Mouse (Mus musculus) heart, embryonic 13.5 days (tissue): ENCODE results near the gene Stk11. TPM values are rescaled to one million over a fixed set of nuclear protein-coding genes. Genes with fewer than 3 reads are reported as not detected.

Source experiments
- ATAC-seq: fragments of 200-750 bp; cut with Nextera tagmentation; 2 replicates; pipeline ENCODE4 v1.8.0; 2017; ENCODE audit warnings: moderate TSS enrichment; ENCODE audit not compliant: insufficient number of reproducible peaks, low FRiP score, low TSS enrichment; ENCODE audit errors: extremely low read depth
- H3K27ac ChIP-seq: fragments of 300-500 bp; sonication (generic); replicated peaks from 2 replicates; pipeline ENCODE4 v1.5.1; 2015; ENCODE audit warnings: moderate library complexity, mild to moderate bottlenecking, inconsistent platforms
- H3K27me3 ChIP-seq: fragments of 300-500 bp; sonication (generic); replicated peaks from 2 replicates; pipeline ENCODE4 v1.6.1; 2015; ENCODE audit warnings: mild to moderate bottlenecking, inconsistent platforms
- H3K36me3 ChIP-seq: fragments of 300-500 bp; sonication (generic); 2 replicates; pipeline ENCODE4 v1.6.1; 2015; ENCODE audit warnings: mild to moderate bottlenecking, inconsistent platforms
- H3K4me1 ChIP-seq: fragments of 300-500 bp; sonication (generic); 2 replicates; pipeline ENCODE4 v1.6.1; 2015; ENCODE audit warnings: inconsistent platforms
- H3K4me2 ChIP-seq: fragments of 300-500 bp; sonication (generic); 2 replicates; pipeline ENCODE4 v1.6.1; 2015; ENCODE audit warnings: inconsistent platforms, mild to moderate bottlenecking, moderate library complexity
- H3K4me3 ChIP-seq: fragments of 300-500 bp; sonication (generic); 2 replicates; pipeline ENCODE4 v1.5.1; 2015; ENCODE audit warnings: moderate library complexity, mild to moderate bottlenecking, inconsistent platforms
- H3K9ac ChIP-seq: fragments of 300-500 bp; sonication (generic); 2 replicates; pipeline ENCODE4 v1.6.1; 2015; ENCODE audit warnings: inconsistent platforms, mild to moderate bottlenecking, moderate library complexity
- H3K9me3 ChIP-seq: fragments of 300-500 bp; sonication (generic); 2 replicates; pipeline ENCODE4 v1.6.1; 2016; ENCODE audit warnings: inconsistent platforms
- WGBS: fragments of 180-500 bp; shearing (Covaris S2); methylation state at CpG from one replicate; pipeline ENCODE4 v1.1.7; 2015; ENCODE audit warnings: mixed read lengths; 5-methylcytosine and 5-hydroxymethylcytosine counted together
- polyA plus RNA-seq: library from polyadenylated mRNA; unstranded; fragments of >200 nt; fragmentation: Nextera tagmentation; extraction: Ambion mirVana; gene quantifications from 2 replicates; pipeline ENCODE4 v1.2.1, GENCODE M21; 2015

The Stk11 gene
- polyA plus RNA-seq, 1 experiment from 2014 or later = 13.0 TPM

DNA sequence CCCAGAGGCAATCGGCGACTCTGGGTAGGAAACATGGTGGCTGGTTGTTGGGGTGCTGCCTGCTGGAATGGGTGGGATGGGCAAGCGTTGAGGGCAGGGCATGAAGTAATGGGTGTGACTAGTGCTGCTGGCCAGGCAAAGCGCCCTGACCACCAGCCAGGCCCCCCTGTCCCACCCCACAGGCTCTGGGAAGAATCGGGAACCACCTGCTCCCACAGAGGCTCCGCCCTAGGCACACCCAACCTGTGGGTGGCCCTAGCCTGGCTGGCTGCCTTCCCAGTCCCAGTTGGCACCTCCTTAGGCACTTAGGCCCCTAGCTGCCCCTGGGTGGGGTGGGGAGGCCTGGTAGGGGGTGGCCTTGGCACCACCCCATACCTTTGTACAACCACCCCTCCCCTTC lies 30.3 kb downstream of the Stk11 start:
- Histone ChIP-seq H3K27me3 (no peaks in the 10 kb centered on the region), H3K4me2 (peak overlapping the region; percentile 93), H3K36me3 (peaks cover 49% of the 10 kb centered on the region), H3K4me3 (peak overlapping the region; percentile 6; the same call in 1 of the 2 replicates), H3K9ac (peak overlapping the region; percentile 100), H3K4me1 (peaks cover 64% of the 10 kb centered on the region), H3K9me3 (no peaks in the 10 kb centered on the region), H3K27ac (peak overlapping the region; percentile 99)
- ATAC-seq = no peak
- 83% methylated on average over 6 of the region's 6 CpGs for WGBS

DNA sequence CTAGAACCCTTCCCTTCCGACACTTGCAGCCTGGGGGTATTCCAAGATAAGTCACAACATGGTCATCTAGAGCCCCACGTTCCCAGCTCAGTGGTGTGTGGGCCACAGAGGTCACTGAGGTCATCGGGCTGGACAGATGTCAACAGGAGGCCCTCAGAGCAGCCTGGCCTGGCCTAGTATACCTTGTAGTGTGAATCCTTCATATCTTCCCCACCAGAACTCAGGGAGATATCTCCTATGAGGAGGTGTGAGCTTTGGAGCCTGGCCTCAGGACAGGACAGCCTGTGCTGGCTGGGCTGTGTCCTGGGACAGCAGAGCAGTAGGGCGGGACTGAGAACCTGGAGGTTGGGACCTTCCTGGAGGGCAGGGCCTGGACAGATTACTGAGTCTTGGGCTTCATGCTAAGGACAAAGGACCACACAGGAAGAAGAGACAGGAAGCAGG lies 31.0 kb downstream of the Stk11 start:
- Histone ChIP-seq H3K9me3 (no peaks in the 10 kb centered on the region), H3K4me2 (peak overlapping the region; percentile 93), H3K4me3 (peak overlapping the region; percentile 95; the same call in 1 of the 2 replicates), H3K9ac (peak overlapping the region; percentile 100), H3K27ac (peak overlapping the region; percentile 99), H3K36me3 (peaks cover 56% of the 10 kb centered on the region), H3K4me1 (peaks cover 59% of the 10 kb centered on the region), H3K27me3 (no peaks in the 10 kb centered on the region)
- ATAC-seq = no peak
- WGBS = 48% methylated on average over 4 of the region's 4 CpGs

DNA sequence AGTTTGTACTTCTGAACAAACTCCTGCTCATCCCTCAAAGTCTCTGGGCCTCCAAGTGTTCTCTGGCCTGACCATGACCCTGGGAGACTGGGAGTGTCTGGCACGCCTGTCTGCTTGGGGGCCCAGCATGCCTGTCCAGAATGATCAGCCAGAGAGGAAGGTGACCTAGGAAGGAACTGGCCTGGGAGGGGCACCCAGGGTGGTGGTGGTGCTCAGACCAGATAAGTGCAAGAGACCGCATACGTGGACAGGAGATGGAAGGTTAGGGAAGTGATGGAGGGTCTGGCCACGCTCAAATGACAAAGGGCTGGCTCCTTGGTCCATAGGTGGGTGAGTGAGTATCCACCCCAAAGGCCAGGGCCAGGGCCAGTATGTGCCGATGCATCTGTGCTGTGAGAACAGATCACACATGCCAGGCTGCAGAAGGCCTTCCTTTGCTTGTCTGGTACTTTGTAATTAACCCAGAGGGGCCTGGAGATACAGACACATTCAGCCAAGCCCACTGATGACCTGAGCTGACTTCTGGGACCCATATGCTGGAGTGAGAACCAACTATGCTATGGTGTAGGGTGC lies 31.6 kb downstream of the Stk11 start:
- no peaks in the 10 kb centered on the region for H3K27me3 ChIP-seq
- H3K4me1 ChIP-seq = peaks cover 62% of the 10 kb centered on the region
- H3K9me3 ChIP-seq = no peaks in the 10 kb centered on the region
- H3K9ac ChIP-seq = peak overlapping the region; percentile 100
- 46% methylated on average over 5 of the region's 5 CpGs for WGBS
- ATAC-seq = no peak
- peak overlapping the region; percentile 99 for H3K27ac ChIP-seq
- H3K4me3 ChIP-seq = peak overlapping the region; percentile 95
- peak overlapping the region; percentile 93 for H3K4me2 ChIP-seq
- peaks cover 63% of the 10 kb centered on the region for H3K36me3 ChIP-seq

DNA sequence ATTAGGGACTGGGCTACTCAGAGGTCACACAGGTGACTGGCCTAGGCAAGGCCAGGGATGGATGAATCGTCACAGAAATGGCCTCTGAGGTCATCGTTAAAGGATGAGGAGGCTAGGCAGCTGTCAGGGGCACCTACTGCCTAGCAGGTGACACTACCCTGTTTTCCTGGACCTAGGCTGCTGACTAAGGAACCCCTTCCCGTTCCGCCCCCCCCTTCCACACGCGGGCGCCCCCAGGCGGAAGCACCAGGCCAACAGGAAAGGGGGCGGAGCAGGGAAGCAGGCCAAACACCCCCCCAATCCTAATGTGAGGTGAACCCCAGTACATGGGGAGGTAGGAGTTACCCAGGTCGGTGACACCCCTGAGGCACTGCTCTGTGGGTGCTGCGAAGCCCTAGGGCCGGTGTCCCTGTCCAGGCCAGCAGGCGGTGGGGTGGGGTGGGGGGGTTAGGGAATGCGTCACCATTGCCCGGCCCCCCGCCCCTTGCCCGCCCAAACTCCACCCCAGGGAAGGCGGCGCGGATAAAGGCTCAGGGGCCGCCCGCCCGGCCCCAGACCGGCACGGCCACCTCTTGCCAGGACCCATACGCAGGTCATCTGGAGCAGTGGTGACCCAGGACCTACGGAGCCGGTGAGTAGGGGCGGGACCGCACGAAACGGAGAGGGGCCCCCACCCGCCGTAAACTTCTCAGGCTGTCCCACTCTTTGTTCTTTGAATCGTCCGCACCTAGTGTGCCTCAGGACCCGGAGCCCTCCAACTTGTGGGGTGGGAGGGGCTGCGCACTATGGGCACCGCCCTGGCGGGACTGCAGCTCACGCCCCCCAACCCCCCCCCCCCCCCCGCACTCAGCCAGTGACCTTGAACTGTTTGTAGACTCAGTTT lies 32.4 kb downstream of the Stk11 start, which contains the start of gene Midn:
Midn (plus strand) TSS at position 554 of the 883 bp plus-strand sequence.
- peak within 1 kb of the TSS; percentile 93 for H3K4me2 ChIP-seq
- peak within 1 kb of the TSS; percentile 99 for H3K27ac ChIP-seq
- H3K36me3 ChIP-seq = peaks cover 70% of the 10 kb centered on the region
- under 1% methylated on average over 41 of the region's 42 CpGs for WGBS
- H3K4me3 ChIP-seq = peak within 1 kb of the TSS; percentile 95
- no peaks in the 10 kb centered on the region for H3K9me3 ChIP-seq
- no peaks in the 10 kb centered on the region for H3K27me3 ChIP-seq
- ATAC-seq = peak; percentile 49
- peak within 1 kb of the TSS; percentile 100 for H3K9ac ChIP-seq
- peaks cover 66% of the 10 kb centered on the region for H3K4me1 ChIP-seq

DNA sequence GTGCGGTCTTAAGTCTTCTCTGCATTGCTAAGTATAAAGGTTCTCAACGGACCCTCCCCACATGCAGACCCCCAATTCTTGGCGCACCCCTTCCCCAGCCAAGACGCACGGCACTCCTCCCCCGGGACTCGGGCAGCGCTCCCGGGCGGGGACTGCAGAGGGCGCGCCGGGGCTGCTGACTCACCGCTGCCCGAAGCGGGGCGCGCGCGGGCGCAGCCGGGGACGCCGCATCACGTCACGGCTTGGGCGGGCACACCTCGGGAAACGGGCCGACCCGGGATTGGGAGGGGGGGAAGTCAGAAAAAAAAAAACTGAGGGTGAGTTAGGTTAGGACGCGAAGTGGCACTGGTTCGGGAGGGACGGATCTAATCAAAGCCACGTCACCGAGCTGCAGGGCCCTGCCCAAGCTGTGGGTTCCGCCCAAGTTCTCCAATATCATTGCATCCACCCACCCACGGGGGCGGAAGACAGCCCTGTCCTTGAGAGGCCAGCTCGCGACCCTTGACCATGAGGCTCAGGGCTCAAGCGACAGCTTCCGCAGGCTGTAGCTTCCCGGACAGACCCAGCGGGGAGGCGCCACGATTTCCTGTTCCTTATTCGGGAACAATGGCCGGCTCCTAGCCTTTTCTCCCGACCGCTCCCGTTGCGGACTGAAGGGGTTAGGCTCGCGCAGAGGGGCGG lies 33.1 kb downstream of the Stk11 start:
- peak; percentile 30; the same call in 1 of the 2 replicates for ATAC-seq
- Histone ChIP-seq H3K9me3 (no peaks in the 10 kb centered on the region), H3K27me3 (no peaks in the 10 kb centered on the region), H3K27ac (peak overlapping the region; percentile 99), H3K4me1 (peaks cover 66% of the 10 kb centered on the region), H3K36me3 (peaks cover 72% of the 10 kb centered on the region), H3K4me2 (peak overlapping the region; percentile 93), H3K4me3 (peak overlapping the region; percentile 95), H3K9ac (peak overlapping the region; percentile 100)
- 1% methylated on average over 57 of the region's 57 CpGs for WGBS

DNA sequence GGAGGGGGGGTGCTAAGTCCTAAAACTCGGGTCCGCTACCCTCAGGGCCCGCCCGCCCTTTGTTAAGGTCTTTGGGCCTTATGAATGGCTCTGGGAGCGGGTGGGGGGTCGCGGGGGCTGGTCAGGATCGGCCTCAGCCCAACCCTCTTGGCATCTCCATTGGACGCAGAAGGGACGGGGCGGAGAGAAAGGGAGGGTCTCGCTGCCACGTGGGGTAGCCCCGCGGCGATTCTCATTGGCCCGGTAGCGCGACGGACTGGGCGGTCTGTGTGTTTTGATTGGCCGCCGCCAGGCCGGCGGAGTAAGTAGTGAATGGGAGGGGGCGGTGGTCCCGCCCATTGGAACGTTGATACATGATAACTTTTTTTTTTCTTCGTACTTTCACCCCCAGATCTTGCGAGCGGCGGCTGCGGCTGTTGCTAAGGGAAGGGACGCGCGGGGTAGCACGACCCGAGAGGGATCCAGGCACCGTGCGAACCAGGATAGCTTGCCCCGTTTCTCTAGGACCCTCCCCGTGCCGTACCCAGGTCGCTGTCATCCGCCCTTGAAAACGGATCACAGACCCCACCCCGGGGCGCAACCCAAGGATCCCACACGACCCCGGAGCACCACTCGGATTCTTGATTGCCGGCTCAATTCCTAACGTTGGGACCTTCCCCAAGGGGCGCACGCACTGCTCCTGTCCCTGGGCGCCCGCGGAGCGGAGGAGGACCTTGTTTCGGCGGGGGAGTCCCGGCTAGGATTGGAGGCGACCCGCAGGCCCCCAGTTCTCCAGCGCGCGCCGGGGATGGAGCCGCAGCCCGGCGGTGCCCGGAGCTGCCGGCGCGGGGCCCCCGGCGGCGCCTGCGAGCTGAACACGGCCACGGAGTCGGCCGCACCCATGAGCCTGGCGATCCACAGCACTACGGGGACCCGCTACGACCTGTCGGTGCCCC lies 34.0 kb downstream of the Stk11 start:
- Histone ChIP-seq H3K4me1 (peaks cover 66% of the 10 kb centered on the region), H3K27ac (peak overlapping the region; percentile 99), H3K27me3 (no peaks in the 10 kb centered on the region), H3K4me3 (peak overlapping the region; percentile 95), H3K9me3 (no peaks in the 10 kb centered on the region), H3K36me3 (peaks cover 72% of the 10 kb centered on the region), H3K4me2 (peak overlapping the region; percentile 93), H3K9ac (peak overlapping the region; percentile 100)
- peak; percentile 69 for ATAC-seq
- under 1% methylated on average over 88 of the region's 88 CpGs for WGBS

DNA sequence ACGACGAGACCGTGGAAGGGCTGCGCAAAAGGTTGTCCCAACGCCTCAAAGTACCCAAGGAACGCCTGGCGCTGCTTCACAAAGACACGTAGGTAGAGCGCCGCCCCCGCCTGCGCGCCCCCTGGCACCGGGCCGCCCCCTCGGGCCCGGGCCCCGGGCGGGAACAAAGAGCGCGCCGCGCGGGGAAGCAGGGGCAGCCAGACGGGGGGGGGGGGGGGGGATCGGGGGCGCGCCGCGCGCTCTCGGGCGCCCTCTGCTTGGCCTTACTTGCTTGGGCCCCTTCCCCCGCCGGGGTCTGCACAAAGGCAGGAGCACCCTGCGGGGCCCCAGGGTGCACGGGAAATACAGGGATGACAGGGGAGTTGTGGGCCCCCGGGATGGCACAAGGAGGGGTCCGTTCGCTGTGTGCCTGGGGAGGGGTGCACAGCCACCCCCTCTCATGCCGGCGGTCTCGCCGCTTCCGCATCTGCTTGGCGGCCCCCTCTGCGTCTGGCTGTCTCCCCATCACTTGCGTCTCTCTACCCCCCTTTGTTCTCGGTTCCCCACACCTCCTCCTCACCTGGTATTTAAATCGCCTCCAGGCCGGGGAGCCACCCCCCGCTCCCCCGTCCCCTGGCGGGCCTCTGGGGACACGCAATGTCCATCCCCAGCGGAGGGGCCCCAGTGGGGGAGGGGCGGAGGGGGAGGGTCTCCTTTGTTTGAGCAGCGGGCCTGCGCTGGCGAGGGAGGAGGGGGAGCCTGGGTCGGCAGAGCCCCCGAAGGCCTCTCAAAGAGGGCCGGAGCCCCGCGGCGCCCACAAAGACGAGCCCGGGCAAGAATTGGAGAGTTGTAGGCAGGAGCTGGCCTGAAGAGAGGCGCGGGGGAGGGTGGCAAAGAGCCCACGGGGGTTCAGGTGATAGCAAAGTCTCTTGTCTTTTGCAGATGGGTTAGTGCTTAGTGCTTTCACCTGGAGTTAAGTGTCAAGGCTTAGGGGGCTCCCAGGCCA lies 34.9 kb downstream of the Stk11 start:
- no peaks in the 10 kb centered on the region for H3K27me3 ChIP-seq
- peak overlapping the region; percentile 93 for H3K4me2 ChIP-seq
- H3K27ac ChIP-seq = peak overlapping the region; percentile 99
- H3K36me3 ChIP-seq = peaks cover 72% of the 10 kb centered on the region
- peak overlapping the region; percentile 100 for H3K9ac ChIP-seq
- no peaks in the 10 kb centered on the region for H3K9me3 ChIP-seq
- H3K4me1 ChIP-seq = peaks cover 66% of the 10 kb centered on the region
- H3K4me3 ChIP-seq = peak overlapping the region; percentile 95
- WGBS = under 1% methylated on average over 61 of the region's 71 CpGs
- no peak for ATAC-seq

DNA sequence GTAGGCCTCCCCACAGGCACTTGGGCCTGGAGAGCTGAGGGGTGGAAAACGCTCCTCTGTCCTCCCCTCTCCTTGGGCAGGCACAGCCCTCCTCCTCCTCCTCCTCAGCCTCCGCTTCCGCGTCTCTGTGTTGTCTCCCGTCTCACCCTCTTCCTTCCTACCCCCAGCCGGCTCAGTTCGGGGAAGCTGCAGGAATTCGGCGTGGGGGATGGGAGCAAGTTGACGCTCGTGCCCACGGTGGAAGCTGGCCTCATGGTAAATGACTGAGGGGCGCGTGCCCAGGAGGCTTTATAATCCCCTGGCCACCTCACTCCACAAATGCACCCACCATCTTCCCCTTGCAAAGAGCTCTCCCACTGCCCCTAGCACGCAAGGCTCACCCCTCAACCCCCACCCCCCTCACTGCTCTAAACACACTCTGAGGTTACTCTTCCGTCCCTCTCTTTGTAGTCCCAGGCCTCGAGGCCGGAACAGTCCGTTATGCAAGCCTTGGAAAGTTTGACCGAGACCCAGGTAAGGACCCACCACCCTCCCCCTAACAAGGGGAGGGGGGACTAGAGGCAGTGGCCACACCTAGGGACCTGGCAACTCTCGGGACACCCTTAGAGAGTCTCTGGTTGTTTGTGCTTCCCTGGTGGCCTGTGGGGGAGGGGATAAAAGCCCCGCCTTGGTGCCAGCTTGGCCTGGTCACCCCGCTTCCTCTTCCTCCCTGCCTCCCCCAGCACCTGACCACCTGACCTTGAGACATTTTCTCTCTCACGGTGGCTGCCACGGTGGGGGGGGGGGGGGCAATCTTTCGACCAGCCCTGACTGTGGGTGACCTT lies 35.8 kb downstream of the Stk11 start:
- H3K9me3 ChIP-seq = no peaks in the 10 kb centered on the region
- H3K9ac ChIP-seq = peak overlapping the region; percentile 100
- peaks cover 66% of the 10 kb centered on the region for H3K4me1 ChIP-seq
- H3K4me2 ChIP-seq = peak overlapping the region; percentile 93
- H3K36me3 ChIP-seq = peaks cover 72% of the 10 kb centered on the region
- peak overlapping the region; percentile 99 for H3K27ac ChIP-seq
- 2% methylated on average over 25 of the region's 26 CpGs for WGBS
- no peak for ATAC-seq
- H3K4me3 ChIP-seq = peak overlapping the region; percentile 95
- no peaks in the 10 kb centered on the region for H3K27me3 ChIP-seq
